Mouse (Mus musculus) layer of hippocampus, postnatal 36 days (tissue): ENCODE data around the gene Gm20431. TPM values are rescaled to one million over a fixed set of nuclear protein-coding genes. Genes with fewer than 3 reads are reported as not detected.

Experiments used
- DNase-seq, 2 experiments: peaks; one replicate each; pipeline ENCODE4 v3.0.0; 2022
- total RNA-seq, 2 experiments: library from RNA; stranded (reverse); gene quantifications; 2 replicates each; pipeline ENCODE4 v1.2.3; 2021

Gene Gm20431
- total RNA-seq, 2 experiments from 2014 or later, result 39.4 to 47.0 TPM

DNA sequence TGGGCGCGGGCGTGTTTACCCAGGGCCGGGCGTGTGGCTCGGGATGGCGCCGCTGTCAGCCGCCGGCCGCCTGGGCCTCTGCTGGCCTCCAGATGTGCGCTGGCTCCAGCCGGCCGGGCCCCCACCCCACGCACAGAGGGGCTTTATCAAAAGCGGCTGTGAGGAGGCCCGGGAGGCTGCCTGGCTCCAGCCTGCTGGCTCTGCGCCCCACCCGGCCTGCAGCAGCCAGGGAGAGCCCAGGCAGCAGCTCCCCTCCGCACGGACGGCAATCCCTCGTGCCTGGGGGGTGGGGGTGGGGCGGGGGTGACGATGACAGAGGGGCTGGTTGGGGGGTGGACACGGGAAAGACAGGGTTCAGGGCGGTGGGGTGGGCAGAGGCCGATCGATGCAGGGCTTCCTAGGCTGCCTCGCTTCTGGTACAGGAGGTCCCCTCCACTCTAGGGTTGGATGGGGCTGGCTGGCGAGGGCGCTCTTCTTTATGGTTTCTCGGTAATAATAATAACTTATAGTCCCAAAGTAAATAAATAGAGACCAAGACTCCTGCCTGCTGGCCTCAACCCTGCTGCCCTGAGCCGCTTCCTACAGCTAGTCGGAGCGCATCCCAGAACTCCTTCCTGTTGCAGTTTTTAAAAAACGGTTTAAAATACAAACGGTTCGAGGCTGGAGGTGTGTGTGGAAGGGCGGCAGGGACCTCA is 63.7 kb downstream of the Gm20431 start:
- DNase-seq, result no peak

DNA sequence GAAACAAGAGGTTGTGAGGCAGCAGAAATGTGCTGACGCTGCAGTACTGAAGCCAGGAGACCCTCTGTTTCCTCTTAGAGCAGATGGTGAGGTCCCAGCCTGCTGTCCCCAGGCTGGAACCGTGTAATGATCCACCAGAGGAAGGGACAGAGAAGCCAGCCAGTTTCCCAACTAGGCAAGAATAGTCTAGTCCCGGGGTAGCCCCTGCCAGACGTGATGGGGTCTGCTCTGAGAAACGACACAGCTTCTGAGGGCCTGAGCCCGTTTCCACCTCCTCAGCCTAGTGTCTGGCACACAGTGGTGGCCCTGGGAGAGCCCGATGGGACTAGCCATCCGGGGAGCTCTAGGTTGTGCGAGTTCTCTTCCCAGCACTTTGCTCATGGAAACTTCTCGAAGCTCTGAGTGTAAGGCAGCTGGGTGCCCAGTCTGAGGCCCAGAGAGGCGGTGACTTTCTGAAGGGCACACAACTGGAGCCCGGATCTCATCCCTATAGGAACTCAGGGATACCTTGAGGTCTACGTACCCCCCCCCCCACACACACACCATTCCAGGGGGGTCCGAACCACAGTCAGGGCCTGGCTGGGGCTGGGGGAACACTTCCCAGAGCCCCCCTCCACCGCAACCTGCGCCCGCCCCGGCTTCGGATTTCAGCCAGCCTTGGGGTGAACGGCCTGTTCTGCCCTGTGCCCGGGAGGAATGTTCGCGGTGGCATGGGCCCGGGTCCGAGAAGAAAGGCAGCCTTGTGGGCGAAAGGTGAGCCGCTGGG is 64.4 kb downstream of the Gm20431 start:
- no peak for DNase-seq

DNA sequence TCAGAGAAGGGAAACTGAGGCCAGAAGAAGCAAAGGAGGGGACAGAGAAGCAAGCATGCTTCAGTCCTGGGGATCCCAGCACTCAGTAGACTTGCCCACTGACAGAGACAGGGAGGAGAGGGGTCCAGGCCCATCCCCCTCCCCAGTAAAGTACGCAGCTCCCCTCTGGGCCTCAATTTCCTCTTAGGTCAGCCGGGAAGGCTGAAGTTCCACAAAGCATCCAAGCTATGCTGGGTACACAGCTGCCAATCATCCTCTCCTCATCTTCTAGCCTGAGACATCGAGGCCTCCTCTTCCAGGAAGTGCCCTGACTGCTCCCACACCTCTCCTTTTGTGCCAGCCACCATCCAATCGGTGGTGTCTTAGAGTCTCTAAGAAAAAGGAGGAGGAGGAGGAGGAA is 65.0 kb downstream of the Gm20431 start:
- no peak for DNase-seq

DNA sequence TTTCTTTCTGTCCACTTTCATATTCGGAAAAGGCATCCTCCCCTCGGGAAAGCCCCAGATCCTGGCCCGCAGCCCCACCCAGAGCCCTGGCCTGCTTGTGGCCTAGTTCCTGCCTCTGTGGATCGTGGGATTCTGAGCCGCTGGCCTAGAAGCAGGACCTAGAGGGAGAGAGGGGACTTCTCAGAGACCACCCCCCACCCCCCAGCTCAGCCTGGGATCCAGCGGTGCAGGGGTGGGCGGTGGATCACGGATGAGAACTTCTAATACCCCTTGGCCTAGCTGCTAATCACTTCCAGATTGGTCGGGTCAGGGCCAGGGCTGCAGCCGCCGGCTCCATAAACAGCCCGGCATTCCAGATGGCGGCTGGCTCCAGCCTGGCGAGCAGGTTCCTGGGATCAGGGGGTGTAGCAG is 65.5 kb downstream of the Gm20431 start:
- no peak for DNase-seq

DNA sequence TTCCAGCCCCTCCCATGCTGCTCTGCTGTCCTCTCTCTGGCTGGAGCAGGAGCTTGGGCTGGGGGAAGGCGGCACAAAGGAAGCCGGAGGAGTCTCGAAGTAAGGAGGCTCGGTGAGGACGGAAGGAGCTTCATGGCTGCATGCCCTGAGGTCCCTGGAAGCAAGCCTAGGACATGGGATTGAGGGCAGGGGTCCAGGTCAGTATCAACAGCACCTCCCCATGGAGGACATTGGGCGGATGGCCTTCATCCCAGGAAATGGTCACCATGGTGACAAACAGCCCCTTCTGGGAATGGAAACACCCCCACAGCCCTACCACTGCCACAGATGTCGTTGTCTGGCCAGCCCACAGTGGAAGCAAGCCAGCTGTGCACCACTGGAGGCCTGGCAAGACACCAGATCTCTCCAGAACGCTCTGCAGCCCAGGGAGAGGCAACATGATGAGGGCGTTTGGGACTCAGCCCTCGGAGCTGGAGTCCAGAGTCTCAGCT is 66.8 kb downstream of the Gm20431 start:
- peak; percentile 65 to 66 for DNase-seq

DNA sequence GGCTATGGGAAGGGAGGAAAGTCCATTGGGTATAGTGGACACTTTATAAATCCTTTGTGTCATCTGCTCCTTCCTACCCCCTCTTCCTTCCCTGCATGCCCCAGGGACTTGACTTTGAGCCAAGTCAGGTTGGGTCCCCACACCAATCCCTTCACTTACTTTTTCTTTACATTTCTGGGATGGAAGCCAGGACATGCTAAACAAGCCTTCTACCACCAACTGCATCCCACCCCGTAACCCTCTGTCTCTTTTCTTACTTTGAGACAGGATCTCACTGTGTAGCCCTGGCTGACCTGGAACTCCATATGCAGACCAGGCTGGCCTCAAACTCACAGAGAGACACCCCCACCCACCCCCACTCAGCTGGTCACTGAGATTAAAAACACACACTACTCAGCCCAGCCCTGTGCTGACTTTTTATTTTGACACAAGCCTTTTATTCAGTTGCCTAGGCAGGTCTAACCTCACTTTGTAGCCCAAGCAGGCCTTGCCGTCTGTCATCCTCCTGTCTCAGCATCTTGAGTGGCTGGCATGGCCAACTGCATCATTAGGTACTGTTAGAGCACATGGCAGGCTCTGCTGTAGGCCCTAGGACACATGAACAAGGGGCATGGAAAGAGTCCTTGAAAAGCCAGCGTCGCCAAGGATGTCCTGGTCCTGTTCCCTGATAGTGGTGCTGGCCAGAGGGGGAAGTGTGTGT is 67.6 kb downstream of the Gm20431 start:
- DNase-seq, result no peak

DNA sequence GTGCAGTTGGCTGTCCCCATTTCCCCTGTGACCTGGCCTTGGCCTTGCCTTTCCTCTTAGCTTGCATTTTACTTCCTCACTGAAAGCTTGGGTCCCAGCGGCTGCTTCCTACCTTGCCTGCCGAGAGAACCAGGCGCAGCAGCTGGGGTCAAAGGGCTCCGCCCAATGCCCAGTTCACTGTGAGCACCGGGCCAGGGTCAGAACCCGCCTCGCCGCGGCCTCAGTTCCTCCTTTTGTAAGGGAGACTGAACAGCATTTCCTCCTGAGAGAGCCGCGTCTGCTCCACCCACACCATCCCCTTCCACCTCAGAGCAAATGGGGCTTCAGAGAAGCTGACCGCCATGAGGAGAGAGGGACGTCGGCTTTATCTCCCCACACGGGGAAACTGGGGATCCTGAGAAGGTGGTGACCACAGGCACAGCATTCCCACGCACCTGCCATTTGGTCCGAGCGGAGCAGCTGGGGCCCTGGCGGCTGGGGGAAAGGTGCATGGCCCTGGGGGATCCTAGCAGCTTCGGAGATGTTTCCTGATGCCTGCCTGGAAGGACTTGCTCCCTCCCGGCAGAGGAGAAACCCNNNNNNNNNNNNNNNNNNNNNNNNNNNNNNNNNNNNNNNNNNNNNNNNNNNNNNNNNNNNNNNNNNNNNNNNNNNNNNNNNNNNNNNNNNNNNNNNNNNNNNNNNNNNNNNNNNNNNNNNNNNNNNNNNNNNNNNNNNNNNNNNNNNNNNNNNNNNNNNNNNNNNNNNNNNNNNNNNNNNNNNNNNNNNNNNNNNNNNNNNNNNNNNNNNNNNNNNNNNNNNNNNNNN is 72.3 kb downstream of the Gm20431 start:
- DNase-seq, result no peak

DNA sequence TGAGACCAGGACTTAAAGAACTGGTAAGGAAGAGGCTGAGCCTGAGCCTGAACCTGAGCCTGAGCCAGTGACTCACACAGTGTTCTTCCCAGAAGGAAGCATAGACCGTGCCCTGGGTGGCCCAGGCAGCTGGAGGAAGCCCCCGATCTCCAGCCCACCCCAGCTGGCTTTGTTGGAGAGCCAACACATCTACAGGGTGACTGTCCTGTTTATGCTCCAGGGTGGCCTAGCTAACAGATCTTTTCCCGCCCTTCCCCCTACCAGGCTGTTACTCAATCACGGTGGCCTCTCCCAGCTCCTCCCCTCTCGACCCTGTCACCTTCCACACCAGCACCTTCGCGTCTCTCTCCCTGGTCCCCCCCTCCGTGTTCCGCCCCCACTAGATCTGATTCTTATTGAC is 74.3 kb downstream of the Gm20431 start:
- no peak for DNase-seq

DNA sequence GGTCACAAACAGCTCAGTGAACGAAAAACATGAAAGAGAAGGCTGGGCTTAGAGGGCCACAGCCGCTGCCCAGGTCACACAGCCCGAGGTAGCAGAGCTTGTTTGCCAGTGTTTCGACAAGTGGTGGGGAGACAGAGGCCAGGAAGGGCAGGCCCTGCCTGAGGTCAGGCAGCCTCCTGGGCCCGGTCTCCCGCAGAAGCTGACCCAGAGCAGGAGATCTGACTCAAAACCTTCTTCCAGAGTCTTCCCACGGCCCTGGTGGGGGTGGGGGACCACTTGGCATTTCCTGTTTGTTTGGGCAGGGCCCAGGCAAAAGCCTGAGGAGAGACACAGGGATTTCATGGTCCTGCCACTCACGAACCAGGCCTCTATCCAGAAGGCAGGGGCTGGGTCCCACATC is 75.3 kb downstream of the Gm20431 start:
- no peak for DNase-seq

DNA sequence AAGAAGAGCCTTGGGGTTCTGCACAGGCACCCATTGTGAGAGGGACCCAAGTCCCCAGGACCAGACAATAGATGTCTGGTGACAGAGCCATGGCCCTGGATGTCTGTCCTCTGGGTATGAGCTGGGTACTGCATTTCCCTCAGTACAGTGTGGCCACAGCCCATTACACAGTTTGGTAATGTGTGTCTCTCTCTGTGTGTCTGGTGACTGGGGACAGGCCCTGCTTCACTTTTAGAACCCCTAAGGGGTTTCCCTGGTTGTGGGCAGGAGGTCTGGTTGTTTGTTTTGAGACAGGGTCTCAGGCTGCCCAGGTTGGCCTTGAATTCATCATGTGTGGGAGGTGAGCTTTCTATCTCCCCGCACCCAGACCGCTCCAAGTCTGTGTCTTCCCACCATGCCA is 76.0 kb downstream of the Gm20431 start:
- no peak for DNase-seq

DNA sequence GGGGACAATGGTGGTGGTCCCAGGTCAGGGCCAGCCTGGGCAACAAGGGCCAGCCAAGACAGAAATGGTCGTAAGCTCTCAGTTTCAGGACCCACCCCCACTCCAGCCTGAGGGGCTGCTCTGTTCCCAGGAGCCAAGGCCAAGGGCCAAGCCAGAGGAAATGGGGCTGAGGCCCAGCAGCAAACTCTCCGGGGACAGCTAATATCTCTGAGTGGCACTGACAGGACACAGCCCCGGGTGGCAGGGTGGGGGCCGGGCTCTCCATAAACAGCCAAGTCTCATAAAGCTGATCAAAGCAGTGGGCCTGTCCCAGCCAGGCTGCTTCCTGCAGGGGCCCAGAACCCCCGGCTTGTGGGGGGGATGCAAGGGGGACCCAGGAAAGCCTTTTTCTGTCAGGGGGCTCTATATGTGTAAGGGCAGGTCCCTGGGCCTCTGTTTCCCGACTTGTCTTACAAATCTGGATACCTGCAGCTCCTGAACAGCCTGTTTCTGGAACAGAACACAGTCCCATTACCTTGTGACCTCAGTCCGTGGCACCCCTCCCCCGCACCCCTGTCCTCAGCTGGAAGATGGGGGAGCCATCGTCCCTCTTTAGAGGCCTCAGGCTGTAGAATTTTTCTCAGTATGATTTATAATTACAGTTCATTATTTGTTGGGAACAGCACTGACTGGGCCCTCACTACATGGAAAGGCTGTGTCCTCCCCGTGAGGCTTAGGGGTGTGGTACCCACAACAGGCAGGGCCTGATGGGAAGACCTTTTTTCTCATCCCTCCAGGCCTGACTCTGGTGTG is 77.9 kb downstream of the Gm20431 start:
- DNase-seq, result no peak

DNA sequence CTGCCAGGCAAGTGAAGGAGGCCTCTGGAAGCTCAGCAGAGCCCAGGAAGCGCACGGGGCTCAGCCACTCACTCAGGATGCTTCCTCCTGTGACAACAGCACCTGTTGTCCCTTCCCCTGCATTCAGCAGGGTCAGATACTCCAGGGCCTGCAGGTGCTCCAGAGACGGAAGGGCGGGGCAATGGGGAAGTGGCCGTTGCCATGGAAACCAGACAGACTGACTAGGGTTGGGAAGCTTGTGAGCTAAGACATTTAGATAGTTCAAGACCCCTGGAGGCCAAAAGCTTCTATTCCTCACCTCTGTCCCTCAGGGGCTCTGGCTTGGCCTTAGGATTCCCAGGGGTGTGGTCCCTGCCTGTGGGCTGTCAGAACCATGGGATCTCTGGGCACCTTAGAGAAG is 82.8 kb downstream of the Gm20431 start:
- DNase-seq, result no peak

DNA sequence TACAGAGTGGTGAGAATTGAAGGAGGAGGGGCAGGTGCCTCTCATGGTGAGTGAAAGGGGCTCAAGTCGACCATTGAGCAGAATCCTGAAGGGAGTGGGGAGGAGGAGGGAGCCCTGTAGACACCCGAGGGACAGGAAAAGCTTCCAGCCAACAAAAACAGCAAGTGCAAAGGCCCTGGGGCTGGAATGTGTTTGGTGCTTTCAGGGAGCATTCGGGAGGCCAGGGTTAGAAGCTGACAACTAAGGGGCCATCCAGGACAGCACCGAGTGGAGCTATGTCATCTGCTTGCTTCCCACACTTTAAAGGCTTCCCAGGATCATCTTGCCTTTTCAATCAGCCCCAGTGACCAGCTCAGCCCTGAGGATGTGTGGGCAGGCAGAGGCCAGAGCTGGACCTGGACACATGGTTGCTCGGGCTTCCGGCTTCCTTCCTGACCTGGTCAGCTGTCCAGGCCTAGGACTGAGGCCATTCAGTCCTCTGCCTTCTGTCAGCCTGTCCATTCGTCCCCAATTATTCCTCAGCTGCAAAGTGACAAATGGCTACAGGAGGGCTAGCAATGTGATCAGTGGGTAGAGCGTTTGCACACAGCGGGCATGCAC is 84.0 kb downstream of the Gm20431 start:
- DNase-seq, result no peak

DNA sequence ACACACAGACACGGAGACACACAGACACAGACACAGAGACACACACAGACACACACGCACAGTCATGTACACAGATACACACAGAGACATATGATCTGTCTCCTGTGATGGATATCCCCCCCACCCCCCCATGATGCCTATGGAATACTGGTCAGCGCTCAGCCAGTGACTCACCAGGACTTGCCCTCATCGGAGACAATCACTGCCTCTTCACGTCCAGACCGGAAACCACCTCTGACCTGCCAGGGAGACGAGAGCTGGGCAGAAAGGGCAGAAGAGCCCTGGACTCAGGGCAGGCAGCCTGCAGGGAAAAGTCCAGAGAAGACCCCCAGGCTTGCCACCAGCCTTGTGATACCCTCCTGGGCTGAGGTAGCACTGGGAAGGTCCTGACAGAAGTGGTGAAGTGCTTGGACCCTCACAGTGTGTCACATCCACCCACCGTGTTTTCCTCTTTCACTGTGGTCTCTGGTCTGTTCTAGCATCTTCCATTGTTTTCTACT is 85.1 kb downstream of the Gm20431 start:
- no peak for DNase-seq

DNA sequence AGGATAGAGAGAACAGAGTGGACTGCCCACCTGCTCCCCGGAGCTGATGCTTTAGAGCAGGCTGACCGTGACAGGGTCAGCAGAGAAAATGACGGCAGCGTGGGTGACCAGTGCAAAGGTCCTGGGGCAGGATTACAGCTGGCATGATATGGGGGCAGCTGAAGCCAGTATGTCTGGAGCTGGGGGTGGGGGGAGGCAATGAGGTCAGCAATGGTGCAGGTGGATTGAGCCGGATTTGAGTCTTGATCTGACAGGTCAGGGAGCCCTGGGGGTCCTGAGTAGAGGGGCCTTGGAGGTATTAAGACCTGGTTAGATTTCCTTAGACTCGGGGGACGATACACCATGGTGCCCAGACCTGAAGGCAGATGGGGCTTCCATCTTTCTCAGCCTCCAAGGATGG is 85.7 kb downstream of the Gm20431 start:
- DNase-seq, result no peak

DNA sequence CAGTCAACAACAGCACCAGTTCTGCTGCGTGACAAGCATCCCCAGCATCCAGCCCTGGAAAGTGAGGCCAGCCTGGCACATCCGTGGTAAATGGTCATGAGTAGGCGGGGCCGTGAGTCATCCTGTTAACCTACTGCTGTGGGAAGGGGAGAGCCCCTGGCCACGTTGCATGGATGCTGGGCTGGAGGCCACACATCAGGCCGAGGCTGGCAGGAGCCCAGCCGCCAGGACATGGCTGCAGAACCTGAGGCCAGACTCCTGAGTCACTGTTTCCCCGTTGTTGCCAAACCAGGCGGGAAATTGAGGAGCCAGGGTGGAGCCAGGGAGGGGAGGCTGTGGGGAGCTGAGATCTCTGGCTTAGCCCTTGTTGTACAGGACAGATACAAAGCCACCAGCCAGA is 86.5 kb downstream of the Gm20431 start:
- no peak for DNase-seq

DNA sequence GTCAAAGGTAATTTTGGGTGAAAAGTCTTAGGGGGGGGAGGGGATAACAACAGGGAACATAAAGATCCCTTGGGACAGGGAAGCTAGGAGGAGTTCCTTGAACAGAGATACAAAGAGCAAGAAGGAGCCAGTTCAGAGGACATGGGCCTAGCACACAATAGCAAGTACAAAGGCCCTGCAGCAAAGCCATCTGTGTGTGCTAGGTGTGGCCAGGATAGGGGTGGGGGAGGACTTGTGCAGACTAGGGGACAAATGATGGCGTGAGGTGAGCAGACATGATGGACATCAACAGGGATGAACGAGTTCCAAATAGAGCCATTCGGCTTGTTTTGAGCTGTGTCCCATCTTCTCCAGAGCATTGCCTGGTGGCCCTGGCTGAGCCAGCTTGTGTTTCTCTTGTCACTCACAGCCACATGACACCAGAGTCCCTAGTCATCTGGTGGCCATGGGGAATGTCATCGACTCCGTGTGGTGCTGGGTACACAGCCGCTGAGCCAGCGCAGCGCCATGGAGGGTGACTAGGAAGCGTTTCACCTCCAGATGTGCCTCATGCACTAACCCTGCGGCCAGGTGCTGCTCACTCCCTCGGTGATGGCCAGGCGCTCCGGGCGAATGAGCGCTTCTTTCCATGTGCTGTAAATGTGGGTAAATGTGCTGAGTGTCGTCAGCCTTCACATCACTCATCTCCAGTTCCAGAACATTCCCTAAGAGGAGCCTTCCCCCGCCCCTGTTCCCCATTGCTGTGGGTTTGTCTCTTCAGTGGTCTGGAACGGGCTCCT is 89.7 kb downstream of the Gm20431 start:
- no peak for DNase-seq

DNA sequence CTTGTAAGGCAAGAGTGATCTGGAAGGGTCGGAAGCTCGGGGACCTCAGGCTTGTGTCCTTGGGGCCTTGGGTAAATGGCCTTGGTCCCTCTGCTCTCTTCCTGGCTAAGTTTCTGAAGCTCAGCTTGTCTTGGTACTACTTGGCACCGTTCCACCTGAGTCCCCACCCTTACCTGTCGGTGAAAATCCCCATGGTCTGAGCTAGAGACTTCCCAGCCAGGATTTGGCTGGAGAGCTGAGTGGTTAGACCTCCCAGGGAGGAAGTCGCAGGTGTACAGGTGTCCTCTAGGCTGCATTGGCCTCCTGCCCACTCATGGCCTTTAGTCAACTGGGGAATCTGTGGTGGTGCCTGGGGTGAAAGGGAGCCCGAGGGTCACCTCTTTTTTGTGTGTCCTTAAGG is 90.5 kb downstream of the Gm20431 start:
- DNase-seq, result no peak

DNA sequence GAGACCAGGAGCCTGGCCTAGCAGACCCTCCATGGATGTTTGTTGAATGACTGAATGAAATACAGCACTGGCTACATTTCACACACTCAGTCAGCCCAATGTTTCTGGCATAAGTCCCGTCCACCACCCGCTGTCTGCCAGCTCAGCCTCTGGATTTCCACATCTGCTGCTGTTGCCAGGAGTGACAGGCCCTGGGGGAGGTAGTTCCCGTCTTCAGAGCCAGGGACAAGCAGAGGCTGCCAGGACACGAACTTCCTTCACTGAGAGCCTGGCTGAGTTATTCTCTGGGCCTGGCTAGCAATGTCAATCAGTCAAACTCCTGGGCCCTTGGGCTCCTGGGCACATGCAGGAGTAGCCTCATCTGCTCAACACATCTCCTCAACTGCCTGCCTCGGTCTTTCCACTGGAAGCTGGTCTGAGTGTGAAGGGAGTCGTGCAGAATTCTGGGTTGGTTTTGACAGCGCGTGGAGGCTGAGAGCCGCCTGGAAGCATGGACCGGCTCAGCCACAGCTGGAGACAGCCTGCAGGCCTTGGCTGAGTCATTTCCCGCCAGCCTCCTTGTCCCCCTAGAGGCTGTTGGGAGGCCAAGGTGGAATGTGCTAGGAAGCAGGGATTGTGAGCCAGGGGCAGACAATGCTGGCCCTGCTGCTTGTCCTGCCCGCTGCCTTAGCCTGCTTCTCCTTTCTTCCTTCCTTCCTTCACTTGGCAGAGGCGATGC is 91.2 kb downstream of the Gm20431 start:
- DNase-seq, result no peak

DNA sequence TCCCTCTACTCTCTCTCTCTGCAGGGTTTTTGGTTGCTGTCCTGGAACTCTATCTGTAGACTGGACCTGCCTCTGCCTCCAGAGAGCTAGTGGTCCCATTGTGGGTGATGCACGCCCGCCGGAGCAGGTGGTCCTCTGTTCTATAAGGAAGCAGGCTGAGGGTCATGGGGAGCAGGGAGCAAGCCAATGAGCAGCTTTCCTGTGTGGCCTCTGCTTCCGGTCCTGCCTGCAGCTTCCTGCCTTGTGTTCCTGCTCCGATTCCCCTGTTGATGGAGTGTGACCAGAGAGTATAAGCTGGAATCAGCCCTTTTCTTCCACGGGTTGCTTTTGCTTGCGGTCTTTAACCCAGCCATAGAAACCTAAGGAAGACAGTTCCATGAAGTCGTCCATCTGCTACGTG is 93.2 kb downstream of the Gm20431 start:
- no peak for DNase-seq
